Mouse (Mus musculus): ENCODE data around the gene Frat2. TPM values are rescaled to one million over a fixed set of nuclear protein-coding genes. Genes with fewer than 3 reads are reported as not detected.
A peak's percentile ranks its signal among the peaks of the same experiment; 100 is the strongest.

Gene Frat2
- total and polyA plus RNA-seq, 2 experiments from 2014 or later, result 7.3 to 9.0 TPM

GRCm38 (mm10) chr19:41846366-41847090 lies 1.4 kb downstream of the Frat2 start:
- H3K4me2 ChIP-seq (ENCODE audit: low read depth, low read length), result peak overlapping the region; percentile 94
- H3K9ac ChIP-seq (replicated peaks; ENCODE audit: low read length), result peak overlapping the region; percentile 80
- H3K4me3 ChIP-seq (ENCODE audit: low read length), result peak overlapping the region; percentile 75
- peak overlapping the region; percentile 93 for H3K27ac ChIP-seq
- no peaks in the 10 kb centered on the region for H3K27me3 ChIP-seq (ENCODE audit: insufficient read depth, low read length)
- peak; percentile 43 for DNase-seq (ENCODE audit: low spot score)
- H3K9me3 ChIP-seq (ENCODE audit: low read length), result no peaks in the 10 kb centered on the region
- no peaks in the 10 kb centered on the region for H3K4me1 ChIP-seq (ENCODE audit: insufficient read depth, low read length)
- H3K36me3 ChIP-seq (ENCODE audit: insufficient read depth, low read length), result no peaks in the 10 kb centered on the region
- WGBS, result 9% methylated on average over 21 of the region's 21 CpGs
- TF ChIP-seq CTCF (IDR thresholded peaks at IDR 0.05; ENCODE audit: low read depth), result peak; percentile 22; the same call in 1 of the 2 replicates
- no peak for ATAC-seq

- H3K4me1 ChIP-seq (ENCODE audit: insufficient read depth, low read length), result no peaks in the 10 kb centered on the region
- ATAC-seq (no peak), DNase-seq (ENCODE audit: low spot score) (no peak)
- H3K4me2 ChIP-seq (ENCODE audit: low read depth, low read length), result no peak overlapping the region
- H3K27ac ChIP-seq, result no peak overlapping the region
- WGBS, result 83% methylated on average over 6 of the region's 6 CpGs
- peak; percentile 19; the same call in 1 of the 2 replicates for TF ChIP-seq CTCF (IDR thresholded peaks at IDR 0.05; ENCODE audit: low read depth)
- no peaks in the 10 kb centered on the region for H3K9me3 ChIP-seq (ENCODE audit: low read length)
- no peak overlapping the region for H3K9ac ChIP-seq (replicated peaks; ENCODE audit: low read length)
- no peaks in the 10 kb centered on the region for H3K27me3 ChIP-seq (ENCODE audit: insufficient read depth, low read length)
- no peaks in the 10 kb centered on the region for H3K36me3 ChIP-seq (ENCODE audit: insufficient read depth, low read length)
- H3K4me3 ChIP-seq (ENCODE audit: low read length), result no peak overlapping the region
Observed at GRCm38 (mm10) chr19:41844345-41844744, 3.6 kb downstream of the Frat2 start.

GRCm38 (mm10) chr19:41842706-41843105 lies 5.2 kb downstream of the Frat2 start:
- WGBS, result 83% methylated on average over 4 of the region's 4 CpGs
- H3K27ac ChIP-seq, result no peak overlapping the region

GRCm38 (mm10) chr19:41842196-41842595 lies 5.7 kb downstream of the Frat2 start:
- DNase-seq (ENCODE audit: low spot score) (no peak), ATAC-seq (no peak)
- no peak overlapping the region for H3K27ac ChIP-seq
- H3K9me3 ChIP-seq (ENCODE audit: low read length), result no peaks in the 10 kb centered on the region
- H3K4me2 ChIP-seq (ENCODE audit: low read depth, low read length), result no peak overlapping the region
- WGBS, result 65% methylated on average over 4 of the region's 4 CpGs
- no peak overlapping the region for H3K9ac ChIP-seq (replicated peaks; ENCODE audit: low read length)
- H3K36me3 ChIP-seq (ENCODE audit: insufficient read depth, low read length), result no peaks in the 10 kb centered on the region
- H3K4me1 ChIP-seq (ENCODE audit: insufficient read depth, low read length), result no peaks in the 10 kb centered on the region
- TF ChIP-seq CTCF (IDR thresholded peaks at IDR 0.05; ENCODE audit: low read depth), result no peak
- no peaks in the 10 kb centered on the region for H3K27me3 ChIP-seq (ENCODE audit: insufficient read depth, low read length)
- no peak overlapping the region for H3K4me3 ChIP-seq (ENCODE audit: low read length)

More at GRCm38 (mm10) chr19:41842706-41843105, 5.2 kb downstream of the Frat2 start:
- Histone ChIP-seq H3K9ac (replicated peaks; ENCODE audit: low read length) (no peak overlapping the region), H3K27me3 (ENCODE audit: insufficient read depth, low read length) (no peaks in the 10 kb centered on the region), H3K9me3 (ENCODE audit: low read length) (no peaks in the 10 kb centered on the region), H3K4me1 (ENCODE audit: insufficient read depth, low read length) (no peaks in the 10 kb centered on the region), H3K4me3 (ENCODE audit: low read length) (no peak overlapping the region), H3K36me3 (ENCODE audit: insufficient read depth, low read length) (no peaks in the 10 kb centered on the region), H3K4me2 (ENCODE audit: low read depth, low read length) (no peak overlapping the region)
- no peak for ATAC-seq
- no peak for TF ChIP-seq CTCF (IDR thresholded peaks at IDR 0.05; ENCODE audit: low read depth)
- no peak for DNase-seq (ENCODE audit: low spot score)

GRCm38 (mm10) chr19:41841105-41841750 lies 6.7 kb downstream of the Frat2 start:
- Histone ChIP-seq H3K4me3 (ENCODE audit: low read length) (no peak overlapping the region), H3K9ac (replicated peaks; ENCODE audit: low read length) (no peak overlapping the region), H3K4me1 (ENCODE audit: insufficient read depth, low read length) (no peaks in the 10 kb centered on the region), H3K27ac (no peak overlapping the region), H3K36me3 (ENCODE audit: insufficient read depth, low read length) (no peaks in the 10 kb centered on the region), H3K27me3 (ENCODE audit: insufficient read depth, low read length) (no peaks in the 10 kb centered on the region), H3K9me3 (ENCODE audit: low read length) (no peaks in the 10 kb centered on the region), H3K4me2 (ENCODE audit: low read depth, low read length) (no peak overlapping the region)
- DNase-seq (ENCODE audit: low spot score) (no peak), ATAC-seq (no peak)
- no peak for TF ChIP-seq CTCF (IDR thresholded peaks at IDR 0.05; ENCODE audit: low read depth)
- 77% methylated on average over 7 of the region's 7 CpGs for WGBS

- Histone ChIP-seq H3K4me1 (ENCODE audit: insufficient read depth, low read length) (no peaks in the 10 kb centered on the region), H3K4me3 (ENCODE audit: low read length) (no peak overlapping the region), H3K27me3 (ENCODE audit: insufficient read depth, low read length) (no peaks in the 10 kb centered on the region), H3K9ac (replicated peaks; ENCODE audit: low read length) (no peak overlapping the region), H3K27ac (no peak overlapping the region), H3K9me3 (ENCODE audit: low read length) (no peaks in the 10 kb centered on the region), H3K36me3 (ENCODE audit: insufficient read depth, low read length) (no peaks in the 10 kb centered on the region), H3K4me2 (ENCODE audit: low read depth, low read length) (no peak overlapping the region)
- TF ChIP-seq CTCF (IDR thresholded peaks at IDR 0.05; ENCODE audit: low read depth), result no peak
- DNase-seq (ENCODE audit: low spot score) (no peak), ATAC-seq (no peak)
- WGBS, result 97% methylated on average over 3 of the region's 3 CpGs
Observed at GRCm38 (mm10) chr19:41839685-41840084, 8.2 kb downstream of the Frat2 start.

GRCm38 (mm10) chr19:41838808-41839207 lies 9.1 kb downstream of the Frat2 start:
- H3K9ac ChIP-seq (replicated peaks; ENCODE audit: low read length), result no peak overlapping the region
- H3K4me2 ChIP-seq (ENCODE audit: low read depth, low read length), result no peak overlapping the region
- 81% methylated on average over 6 of the region's 6 CpGs for WGBS
- H3K27ac ChIP-seq, result no peak overlapping the region
- no peak overlapping the region for H3K4me3 ChIP-seq (ENCODE audit: low read length)
- no peaks in the 10 kb centered on the region for H3K27me3 ChIP-seq (ENCODE audit: insufficient read depth, low read length)
- H3K36me3 ChIP-seq (ENCODE audit: insufficient read depth, low read length), result no peaks in the 10 kb centered on the region
- no peak for TF ChIP-seq CTCF (IDR thresholded peaks at IDR 0.05; ENCODE audit: low read depth)
- ATAC-seq (no peak), DNase-seq (ENCODE audit: low spot score) (no peak)
- H3K4me1 ChIP-seq (ENCODE audit: insufficient read depth, low read length), result no peaks in the 10 kb centered on the region
- H3K9me3 ChIP-seq (ENCODE audit: low read length), result no peaks in the 10 kb centered on the region
